Mouse (Mus musculus): ENCODE measurements around the gene Olfr1032. TPM values are rescaled to one million over a fixed set of nuclear protein-coding genes. Genes with fewer than 3 reads are reported as not detected.
"Not testable (repeated sequence)": the region's sequence is repeated elsewhere in the genome, so short reads cannot be mapped to it uniquely, and the experiment has no call there.

The Olfr1032 gene
- not detected for total RNA-seq (2021)
- long read RNA-seq, experiment 1, result 0 reads
- long read RNA-seq, experiment 2, result 0 reads

DNA sequence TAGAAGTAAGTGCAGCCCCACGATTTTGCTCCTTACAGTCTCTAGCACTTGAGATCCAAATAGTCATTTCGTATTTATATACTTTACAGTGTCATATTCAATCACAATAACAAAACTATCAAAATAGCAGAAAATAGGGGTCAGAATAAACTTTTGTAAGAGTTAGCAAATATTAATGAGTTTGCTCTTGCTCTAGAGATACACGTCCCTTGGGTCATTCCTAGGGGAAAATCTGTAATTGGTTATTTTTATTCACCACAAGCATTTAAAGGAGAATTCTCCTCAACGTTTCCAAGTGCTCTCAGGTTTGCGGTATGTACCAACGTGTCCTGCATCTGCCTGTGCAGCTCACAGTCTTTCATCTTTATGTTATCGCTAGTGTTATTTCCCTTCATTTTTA, at the start of gene Olfr1032:
Olfr1032 (plus strand) TSS at position 301 of the 400 bp plus-strand sequence.
- DNase-seq, result no peak
- intact Hi-C loops (cut with DNase I), result no loop called here

DNA sequence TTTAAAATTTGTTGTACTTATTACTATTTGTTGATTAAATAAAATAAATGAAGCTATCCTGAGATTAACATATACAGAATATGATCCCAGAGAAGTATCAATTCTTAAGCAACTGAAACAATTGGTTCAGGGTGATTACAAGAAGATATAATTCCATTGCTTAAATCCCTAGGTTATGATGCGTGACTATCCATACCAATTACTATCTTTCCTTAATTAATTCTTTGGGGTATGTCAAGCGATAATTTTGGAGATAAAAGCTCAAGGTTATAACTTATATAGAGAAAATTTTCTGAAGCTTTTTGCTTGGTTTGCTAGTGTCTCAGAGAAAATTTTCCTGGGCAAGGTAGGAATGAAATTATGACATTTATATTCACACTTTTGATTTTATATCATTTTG, 31.7 kb upstream of the Olfr1032 start, which contains the start of gene Olfr1029:
Olfr1029 (plus strand) TSS at position 301 of the 400 bp plus-strand sequence.
- intact Hi-C loops (cut with DNase I), result no loop called here
- DNase-seq, result no peak

DNA sequence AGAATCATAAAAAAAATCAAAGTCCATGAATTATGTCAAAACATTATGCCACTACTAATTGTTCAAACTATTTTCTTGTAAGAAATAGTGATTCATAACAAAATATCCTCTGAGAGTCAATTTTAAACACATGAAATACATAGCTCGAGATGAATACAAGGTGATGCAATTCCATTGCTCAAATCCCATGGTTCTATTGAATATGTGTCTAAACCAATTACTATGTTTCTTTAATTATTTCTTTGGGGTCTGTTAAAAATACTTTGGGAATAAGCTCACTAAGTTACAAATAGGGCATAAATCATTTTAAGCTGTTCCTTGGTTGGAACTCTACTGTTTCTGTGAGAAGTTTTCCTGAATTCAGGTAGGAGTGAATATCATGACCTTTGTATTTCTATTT, 26.4 kb upstream of the Olfr1032 start, which contains the start of gene Olfr1030:
Olfr1030 (plus strand) TSS at position 301 of the 400 bp plus-strand sequence.
- no peak for DNase-seq
- intact Hi-C loops (cut with DNase I), result no loop called here

GRCm38 (mm10) chr2:85990004-85990403, 15.3 kb upstream of the Olfr1032 start, which contains the start of gene Olfr1031:
Gene Olfr1031 (plus strand): TSS chr2:85990304.
- intact Hi-C loops (cut with DNase I), result no loop called here
- DNase-seq, result no peak

- peak; percentile 20 to 23 for DNase-seq
- intact Hi-C loops (cut with DNase I), result not testable (repeated sequence)
These were observed 15.1 kb downstream of the Olfr1032 start, which contains the start of gene Olfr1033 for GRCm38 (mm10) chr2:86020406-86020805. Gene Olfr1033 (plus strand): TSS chr2:86020633.

DNA sequence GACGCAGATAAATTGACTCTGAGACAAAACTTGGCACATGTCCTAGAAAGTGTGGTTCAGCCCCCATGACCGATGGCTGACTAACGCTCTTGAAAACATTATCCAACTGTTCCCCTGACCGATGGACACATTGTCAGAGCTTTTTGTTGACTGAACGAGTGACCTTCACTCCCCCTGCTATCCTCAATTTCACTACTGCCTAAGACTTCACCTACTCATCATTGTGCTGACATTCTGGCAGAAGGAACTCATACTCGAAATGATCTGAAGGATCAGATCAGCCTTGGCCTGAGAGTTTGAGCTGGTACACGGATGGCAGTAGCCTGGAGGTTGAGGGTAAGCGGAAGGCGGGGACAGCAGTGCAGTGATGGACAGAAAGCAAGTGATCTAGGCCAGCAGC, 16.2 kb downstream of the Olfr1032 start:
- DNase-seq; intact Hi-C loops (cut with DNase I): not testable (repeated sequence)

DNA sequence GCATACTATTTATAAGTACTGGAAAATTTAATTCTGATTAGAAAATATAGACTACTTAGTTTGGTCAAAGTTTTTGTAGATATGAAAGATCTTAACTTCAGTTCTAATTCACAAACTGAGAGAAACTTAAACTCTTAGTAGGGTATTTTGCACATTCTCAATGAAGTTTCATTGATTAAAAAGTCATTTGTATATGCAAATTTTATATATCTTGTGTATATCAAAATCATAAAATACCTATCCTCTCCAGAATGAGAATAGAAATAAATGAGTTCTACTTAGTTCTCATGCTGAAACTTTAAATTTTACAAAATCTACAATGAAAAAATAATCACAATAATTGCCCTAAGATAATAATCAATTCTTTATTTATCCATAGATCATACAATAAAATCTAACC, 40.2 kb downstream of the Olfr1032 start, which contains the start of gene Olfr1034:
Olfr1034 (plus strand) TSS at position 301 of the 400 bp plus-strand sequence.
- DNase-seq, result no peak
- intact Hi-C loops (cut with DNase I), result no loop called here

DNA sequence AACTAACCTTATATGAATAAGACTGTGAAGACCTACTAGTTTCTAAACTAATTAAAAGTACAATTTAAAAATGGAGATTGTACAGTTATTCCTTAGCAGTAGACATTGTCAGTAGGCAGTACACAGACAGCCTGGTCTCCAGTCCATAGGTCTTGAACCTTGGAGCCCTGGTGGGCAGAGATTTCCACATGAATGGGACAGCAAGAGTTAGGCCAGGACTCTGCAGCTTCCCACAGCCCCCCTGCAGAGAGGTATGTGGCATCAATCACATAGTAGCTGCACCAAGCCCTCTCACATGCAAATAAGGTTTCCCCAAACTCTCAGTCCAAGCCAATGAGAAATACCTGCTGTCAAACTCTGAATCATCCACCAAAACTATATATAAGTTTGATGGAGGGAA, 45.4 kb downstream of the Olfr1032 start:
- intact Hi-C loops (cut with DNase I); DNase-seq: not testable (repeated sequence)

Other genes with a start within 250 kb of the Olfr1032 start
- not detected for gene Olfr1012, start 242.8 kb upstream of the Olfr1032 start, total RNA-seq (2021)
- gene Olfr1013, start 238.4 kb upstream of the Olfr1032 start, total RNA-seq (2021), result not detected
- not detected for gene Olfr1014, start 232.8 kb upstream of the Olfr1032 start, total RNA-seq (2021)
- gene Olfr1015, start 223.5 kb upstream of the Olfr1032 start, total RNA-seq (2021), result not detected
- not detected for gene Olfr1016, start 203.0 kb upstream of the Olfr1032 start, total RNA-seq (2021)
- gene Olfr1018, start 187.1 kb upstream of the Olfr1032 start, total RNA-seq (2021), result not detected
- gene Olfr1019, start 160.1 kb upstream of the Olfr1032 start, total RNA-seq (2021), result not detected
- not detected for gene Olfr1020, start 158.5 kb upstream of the Olfr1032 start, total RNA-seq (2021)
- gene Olfr1022, start 136.9 kb upstream of the Olfr1032 start, total RNA-seq (2021), result not detected
- gene Olfr1023, start 119.9 kb upstream of the Olfr1032 start, total RNA-seq (2021), result not detected
- gene Olfr1024, start 100.5 kb upstream of the Olfr1032 start, total RNA-seq (2021), result not detected
- gene Olfr1025-ps1, start 90.3 kb upstream of the Olfr1032 start, total RNA-seq (2021), result not detected
- gene Olfr1026, start 84.0 kb upstream of the Olfr1032 start, total RNA-seq (2021), result not detected
- gene Olfr1028, start 55.1 kb upstream of the Olfr1032 start, total RNA-seq (2021), result not detected
- gene Olfr1029, start 31.6 kb upstream of the Olfr1032 start, total RNA-seq (2021), result not detected
- gene Olfr1030, start 26.3 kb upstream of the Olfr1032 start, total RNA-seq (2021), result not detected
- gene Olfr1031, start 15.2 kb upstream of the Olfr1032 start, total RNA-seq (2021), result not detected
- 1 to 10 TPM; 3.4 to 7.1 TPM for gene Olfr1033, start 15.1 kb downstream of the Olfr1032 start, total RNA-seq (2021)
- gene Olfr1034, start 40.3 kb downstream of the Olfr1032 start, total RNA-seq (2021), result under 1 TPM; 0.10 to 0.29 TPM
- not detected for gene Olfr1036, start 68.5 kb downstream of the Olfr1032 start, total RNA-seq (2021)
- gene Olfr1037, start 81.8 kb downstream of the Olfr1032 start, total RNA-seq (2021), result not detected
- not detected for gene Olfr1039, start 130.4 kb downstream of the Olfr1032 start, total RNA-seq (2021)
- gene Olfr1040, start 141.2 kb downstream of the Olfr1032 start, total RNA-seq (2021), result not detected
- not detected for gene Olfr1042, start 156.3 kb downstream of the Olfr1032 start, total RNA-seq (2021)
- not detected for gene Olfr1043, start 162.0 kb downstream of the Olfr1032 start, total RNA-seq (2021)
- gene Olfr1044, start 172.3 kb downstream of the Olfr1032 start, total RNA-seq (2021), result not detected
- not detected for gene Olfr52, start 180.1 kb downstream of the Olfr1032 start, total RNA-seq (2021)
- not detected for gene Olfr1045, start 197.5 kb downstream of the Olfr1032 start, total RNA-seq (2021)
- gene Olfr1046, start 213.8 kb downstream of the Olfr1032 start, total RNA-seq (2021), result not detected
- not detected for gene Olfr1047, start 225.9 kb downstream of the Olfr1032 start, total RNA-seq (2021)
- not detected for gene Olfr1048, start 234.7 kb downstream of the Olfr1032 start, total RNA-seq (2021)